ENCODE assay signal across 17 mouse cellular contexts in genomic region chr7:80691131-80691530, GRCm38 (mm10). TPM values are rescaled to one million over a fixed set of nuclear protein-coding genes. Genes with fewer than 3 reads are reported as not detected.
A peak's percentile ranks its signal among the peaks of the same experiment; 100 is the strongest.
DNase-seq lines count a peak whose midpoint lies in the region; ATAC-seq and TF ChIP-seq lines count a peak whose summit lies in the region.
"Had no signal": no experiment of that assay in that cellular context is flagged by ENCODE, and none has a peak within 500 bp of the region (broad histone marks: within the 10 kb centered on the region; RNA-seq: fewer than 3 reads in every experiment).

No protein-coding gene starts in this region.

- H3K27ac ChIP-seq in lung, postnatal 0 days (ENCODE audit: low read length), result no peak overlapping the region
- H3K27ac ChIP-seq: embryonic facial prominence, embryonic 15.5 days; heart, embryonic 13.5 days; hindbrain, embryonic 12.5 days; liver, embryonic 12.5 days; midbrain, embryonic 12.5 days had no signal

- H3K27me3 ChIP-seq in lung, postnatal 0 days (replicated peaks; ENCODE audit: insufficient read depth, low read length), result no peaks in the 10 kb centered on the region
- H3K27me3 ChIP-seq: embryonic facial prominence, embryonic 15.5 days; heart, embryonic 13.5 days; hindbrain, embryonic 12.5 days; liver, embryonic 12.5 days; midbrain, embryonic 12.5 days; Patski had no signal

- no peak overlapping the region for H3K4me2 ChIP-seq in lung, postnatal 0 days (replicated peaks; ENCODE audit: low read depth, low read length)
- H3K4me2 ChIP-seq: embryonic facial prominence, embryonic 15.5 days; heart, embryonic 13.5 days; hindbrain, embryonic 12.5 days; liver, embryonic 12.5 days; midbrain, embryonic 12.5 days had no signal

- no peak overlapping the region for H3K9ac ChIP-seq in lung, postnatal 0 days (replicated peaks; ENCODE audit: low read depth)
- H3K9ac ChIP-seq: embryonic facial prominence, embryonic 15.5 days; heart, embryonic 13.5 days; hindbrain, embryonic 12.5 days; liver, embryonic 12.5 days; midbrain, embryonic 12.5 days had no signal

- H3K36me3 ChIP-seq in lung, postnatal 0 days (ENCODE audit: insufficient read depth, low read length), result no peaks in the 10 kb centered on the region
- H3K36me3 ChIP-seq: embryonic facial prominence, embryonic 15.5 days; heart, embryonic 13.5 days; hindbrain, embryonic 12.5 days; liver, embryonic 12.5 days; midbrain, embryonic 12.5 days had no signal

- H3K4me3 ChIP-seq in lung, postnatal 0 days (ENCODE audit: low read depth, low read length), result no peak overlapping the region
- H3K4me3 ChIP-seq: embryonic facial prominence, embryonic 15.5 days; heart, embryonic 13.5 days; hindbrain, embryonic 12.5 days; liver, embryonic 12.5 days; midbrain, embryonic 12.5 days had no signal

- intact Hi-C loops in heart, postnatal 14 days (cut with DNase I), result no loop called here

- H3K9me3 ChIP-seq in lung, postnatal 0 days (ENCODE audit: low read length), result no peaks in the 10 kb centered on the region
- H3K9me3 ChIP-seq: embryonic facial prominence, embryonic 15.5 days; heart, embryonic 13.5 days; hindbrain, embryonic 12.5 days; midbrain, embryonic 12.5 days had no signal

- TF ChIP-seq EP300 in lung, postnatal 0 days (IDR thresholded peaks at IDR 0.05), result no peak

- ATAC-seq in lung, postnatal 0 days, result no peak
- ATAC-seq: liver, embryonic 12.5 days; Patski had no signal

- peak; percentile 76 for DNase-seq in lung, postnatal 0 days (ENCODE audit: low spot score)
- DNase-seq in lung, adult 18-20 months, result no peak
- peak; percentile 36 to 38 for DNase-seq in frontal cortex, postnatal 10 days (ENCODE audit: low spot score in 2 of 2)
- DNase-seq in layer of hippocampus, postnatal 10 days (ENCODE audit: low spot score in 2 of 2), result peak; percentile 27 to 37
- DNase-seq in right cerebral cortex, postnatal 25 days, result peak; percentile 24
- no peak for DNase-seq in heart, adult 9 months (ENCODE audit: low spot score in 2 of 2)
- DNase-seq in heart, postnatal 14 days, result no peak
- DNase-seq: cerebellum, postnatal 36 days; kidney, adult 18-20 months; lung, postnatal 36 days; thymus, postnatal 4 days had no signal

- H3K4me1 ChIP-seq in lung, postnatal 0 days (ENCODE audit: insufficient read depth, low read depth, low read length), result peaks cover 5% of the 10 kb centered on the region; the same call in 1 of the 2 replicates

- TF ChIP-seq CTCF in lung, postnatal 0 days (IDR thresholded peaks at IDR 0.05), result no peak

- 58% methylated on average over 6 of the region's 6 CpGs for WGBS in lung, postnatal 0 days

RNA-seq across cellular contexts. Expression of gene Crtc3, which starts 2.5 kb away (rescaled TPM):
- 19.7 and 20.1 TPM in 2 replicates for polyA plus RNA-seq in lung, postnatal 0 days (2015; fragmentation: Nextera tagmentation; extraction: Ambion mirVana)
- total RNA-seq in layer of hippocampus, postnatal 10 days (2021), result 10 to 100 TPM; 21.4 to 25.9 TPM
- 10 to 100 TPM; 16.2 to 20.1 TPM for total RNA-seq in heart, postnatal 14 days (2021)

Comparison
In these comparisons a context has a peak if more than half of its experiments do, and no peak if none do; other contexts are left out.
1. DNase-seq: peak in lung, postnatal 0 days (single experiment), frontal cortex, postnatal 10 days (2 of 2), layer of hippocampus, postnatal 10 days (2 of 2) and right cerebral cortex, postnatal 25 days (single experiment); none in lung, adult 18-20 months (0 of 2), heart, adult 9 months (0 of 2) and heart, postnatal 14 days (0 of 2).